Mouse (Mus musculus) neural tube, embryonic 14.5 days (tissue): Measurements from ENCODE around the gene Rln3. TPM values are rescaled to one million over a fixed set of nuclear protein-coding genes. Genes with fewer than 3 reads are reported as not detected.
A peak's percentile ranks its signal among the peaks of the same experiment; 100 is the strongest.
"Not testable (repeated sequence)": the region's sequence is repeated elsewhere in the genome, so short reads cannot be mapped to it uniquely, and the experiment has no call there.

ENCODE experiments used
- ATAC-seq: fragments of 200-750 bp; cut with Nextera tagmentation; 2 replicates; pipeline ENCODE4 v1.8.0; 2017; ENCODE audit warnings: low read depth, mild to moderate bottlenecking, moderate TSS enrichment, moderate library complexity
- H3K27ac ChIP-seq: fragments of 300-500 bp; sonication (generic); 2 replicates; pipeline ENCODE4 v1.5.1; 2014; ENCODE audit warnings: low read depth, mild to moderate bottlenecking, control low read depth, low read length, moderate library complexity, mixed read lengths
- H3K27me3 ChIP-seq: fragments of 300-500 bp; sonication (generic); 2 replicates; pipeline ENCODE4 v1.6.1; 2014; ENCODE audit warnings: low read length; ENCODE audit not compliant: control insufficient read depth, insufficient read depth
- H3K36me3 ChIP-seq: fragments of 300-500 bp; sonication (generic); 2 replicates; pipeline ENCODE4 v1.6.1; 2014; ENCODE audit warnings: low read length, mixed read lengths; ENCODE audit not compliant: control insufficient read depth, insufficient read depth
- H3K4me1 ChIP-seq: fragments of 300-500 bp; sonication (generic); 2 replicates; pipeline ENCODE4 v1.6.1; 2014; ENCODE audit warnings: low read length; ENCODE audit not compliant: control insufficient read depth, insufficient read depth
- H3K4me2 ChIP-seq: fragments of 300-500 bp; sonication (generic); 2 replicates; pipeline ENCODE4 v1.6.1; 2014; ENCODE audit warnings: mild to moderate bottlenecking, low read depth, low read length, control low read depth
- H3K4me3 ChIP-seq: fragments of 300-500 bp; sonication (generic); 2 replicates; pipeline ENCODE4 v1.5.1; 2014; ENCODE audit warnings: low read depth, low read length, control low read depth, mixed read lengths
- H3K9ac ChIP-seq: fragments of 300-500 bp; sonication (generic); replicated peaks from 2 replicates; pipeline ENCODE4 v1.6.1; 2014; ENCODE audit warnings: low read depth, mild to moderate bottlenecking, control low read depth, low read length, mixed read lengths
- H3K9me3 ChIP-seq: fragments of 300-500 bp; sonication (generic); 2 replicates; pipeline ENCODE4 v1.6.1; 2016; ENCODE audit warnings: low read length; ENCODE audit not compliant: control insufficient read depth
- WGBS: fragments of 180-500 bp; shearing (Covaris S2); extraction: QIAGEN DNeasy Blood & Tissue Kit; methylation state at CpG from one replicate; pipeline ENCODE4 v1.1.7; 2014; 5-methylcytosine and 5-hydroxymethylcytosine counted together
- polyA plus RNA-seq: library from polyadenylated mRNA; unstranded; fragments of >200 nt; fragmentation: Nextera tagmentation; extraction: Ambion mirVana; gene quantifications from 2 replicates; pipeline ENCODE4 v1.2.1, GENCODE M21; 2014

Rln3 gene
- polyA plus RNA-seq, 1 experiment from 2014 or later = 0.82 TPM

GRCm38 (mm10) chr8:84019738-84020137, 25.1 kb downstream of the Rln3 start:
- Histone ChIP-seq H3K27ac (no peak overlapping the region), H3K36me3 (no peaks in the 10 kb centered on the region), H3K9me3 (no peaks in the 10 kb centered on the region), H3K4me3 (no peak overlapping the region), H3K27me3 (no peaks in the 10 kb centered on the region), H3K4me1 (no peaks in the 10 kb centered on the region), H3K4me2 (no peak overlapping the region), H3K9ac (no peak overlapping the region)
- no peak for ATAC-seq
- WGBS = 88% methylated on average over 9 of the region's 9 CpGs

GRCm38 (mm10) chr8:84015833-84016232, 29.0 kb downstream of the Rln3 start:
- Histone ChIP-seq H3K27me3 (peaks cover 27% of the 10 kb centered on the region), H3K4me3 (no peak overlapping the region), H3K27ac (no peak overlapping the region), H3K9me3 (no peaks in the 10 kb centered on the region), H3K4me2 (no peak overlapping the region), H3K4me1 (peaks cover 15% of the 10 kb centered on the region; the same call in 1 of the 2 replicates), H3K36me3 (no peaks in the 10 kb centered on the region), H3K9ac (no peak overlapping the region)
- no peak for ATAC-seq
- 96% methylated on average over 5 of the region's 5 CpGs for WGBS

GRCm38 (mm10) chr8:84012499-84013165, 32.2 kb downstream of the Rln3 start:
- peaks cover 36% of the 10 kb centered on the region for H3K27me3 ChIP-seq
- peak overlapping the region; percentile 50; the same call in 1 of the 2 replicates for H3K4me3 ChIP-seq
- H3K4me1 ChIP-seq = peaks cover 17% of the 10 kb centered on the region; the same call in 1 of the 2 replicates
- 6% methylated on average over 35 of the region's 35 CpGs for WGBS
- H3K27ac ChIP-seq = no peak overlapping the region
- peak overlapping the region; percentile 97 for H3K4me2 ChIP-seq
- ATAC-seq = no peak
- H3K9me3 ChIP-seq = no peaks in the 10 kb centered on the region
- H3K9ac ChIP-seq = no peak overlapping the region
- H3K36me3 ChIP-seq = no peaks in the 10 kb centered on the region

- no peak within 1 kb of the TSS for H3K27ac ChIP-seq
- H3K4me1 ChIP-seq = peaks cover 17% of the 10 kb centered on the region; the same call in 1 of the 2 replicates
- no peaks in the 10 kb centered on the region for H3K9me3 ChIP-seq
- no peak for ATAC-seq
- H3K4me2 ChIP-seq = peak within 1 kb of the TSS; percentile 97
- WGBS = 2% methylated on average over 45 of the region's 45 CpGs
- H3K9ac ChIP-seq = peak within 1 kb of the TSS; percentile 55
- H3K36me3 ChIP-seq = no peaks in the 10 kb centered on the region
- peak within 1 kb of the TSS; percentile 50 for H3K4me3 ChIP-seq
- peaks cover 36% of the 10 kb centered on the region for H3K27me3 ChIP-seq
Observed at GRCm38 (mm10) chr8:84011705-84012498, 32.9 kb downstream of the Rln3 start, which contains the start of gene 2210011C24Rik. 2210011C24Rik (minus strand) TSS chr8:84012171.

GRCm38 (mm10) chr8:84010625-84011611, 33.9 kb downstream of the Rln3 start:
- WGBS = 3% methylated on average over 64 of the region's 83 CpGs
- peak overlapping the region; percentile 97 for H3K4me2 ChIP-seq
- ATAC-seq = peak; percentile 50
- H3K4me3 ChIP-seq = peak overlapping the region; percentile 50
- H3K36me3 ChIP-seq = no peaks in the 10 kb centered on the region
- H3K27me3 ChIP-seq = peaks cover 36% of the 10 kb centered on the region
- H3K4me1 ChIP-seq = peaks cover 17% of the 10 kb centered on the region; the same call in 1 of the 2 replicates
- H3K9me3 ChIP-seq = no peaks in the 10 kb centered on the region
- peak overlapping the region; percentile 55 for H3K9ac ChIP-seq
- no peak overlapping the region for H3K27ac ChIP-seq

- no peak overlapping the region for H3K4me3 ChIP-seq
- peaks cover 17% of the 10 kb centered on the region; the same call in 1 of the 2 replicates for H3K4me1 ChIP-seq
- H3K36me3 ChIP-seq = no peaks in the 10 kb centered on the region
- H3K9me3 ChIP-seq = no peaks in the 10 kb centered on the region
- H3K4me2 ChIP-seq = no peak overlapping the region
- H3K9ac ChIP-seq = no peak overlapping the region
- peaks cover 36% of the 10 kb centered on the region for H3K27me3 ChIP-seq
- ATAC-seq = no peak
- under 1% methylated on average over 11 of the region's 11 CpGs for WGBS
- H3K27ac ChIP-seq = no peak overlapping the region
Observed at GRCm38 (mm10) chr8:84009876-84010275, 34.9 kb downstream of the Rln3 start.

GRCm38 (mm10) chr8:84008362-84008761, 36.4 kb downstream of the Rln3 start:
- Histone ChIP-seq H3K4me1 (peaks cover 22% of the 10 kb centered on the region; the same call in 1 of the 2 replicates), H3K4me2 (no peak overlapping the region), H3K9ac (no peak overlapping the region), H3K27ac (no peak overlapping the region), H3K36me3 (no peaks in the 10 kb centered on the region), H3K9me3 (no peaks in the 10 kb centered on the region), H3K4me3 (no peak overlapping the region), H3K27me3 (peaks cover 32% of the 10 kb centered on the region)
- no peak for ATAC-seq
- WGBS = 37% methylated on average over 7 of the region's 7 CpGs

GRCm38 (mm10) chr8:84005502-84005901, 39.3 kb downstream of the Rln3 start:
- 93% methylated on average over 7 of the region's 7 CpGs for WGBS

More at GRCm38 (mm10) chr8:84005502-84005901, 39.3 kb downstream of the Rln3 start:
- ATAC-seq, H3K9ac ChIP-seq, H3K4me3 ChIP-seq, H3K4me1 ChIP-seq, H3K9me3 ChIP-seq, H3K4me2 ChIP-seq, H3K27ac ChIP-seq, H3K36me3 ChIP-seq: not testable (repeated sequence)
- H3K27me3 ChIP-seq = peaks cover 10% of the 10 kb centered on the region
